Mouse (Mus musculus): Measurements from ENCODE around the gene Slc22a4.

DNA sequence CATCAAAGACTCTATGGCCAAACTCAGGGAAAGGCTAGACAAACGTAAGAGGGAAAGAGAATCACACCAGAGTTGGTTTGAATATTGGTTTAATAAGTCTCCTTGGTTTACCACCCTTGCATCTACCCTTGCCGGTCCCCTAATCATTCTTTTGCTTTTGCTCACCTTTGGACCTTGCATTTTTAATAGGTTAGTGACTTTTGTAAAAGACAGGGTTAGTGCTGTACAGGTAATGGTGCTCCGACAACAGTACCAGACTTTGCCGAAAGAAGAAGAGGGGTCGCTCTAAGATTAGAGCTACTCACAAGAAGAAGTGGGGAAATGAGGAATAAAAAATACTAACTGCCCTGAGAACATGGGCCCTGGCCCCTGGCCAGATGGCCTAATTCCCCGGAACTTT, 12.8 kb upstream of the Slc22a4 start:
- TF ChIP-seq POLR2A (IDR thresholded peaks at IDR 0.05; ENCODE audit: insufficient read depth, low read depth, low read length) (no peak), CTCF (IDR thresholded peaks at IDR 0.05) (no peak), EP300 (IDR thresholded peaks at IDR 0.05; ENCODE audit: insufficient read depth, low read depth, low read length) (no peak)
